Mouse (Mus musculus): ENCODE results near the gene Etv6. TPM values are rescaled to one million over a fixed set of nuclear protein-coding genes. Genes with fewer than 3 reads are reported as not detected.

Etv6 gene
- polyA plus RNA-seq, 1 experiment from 2014 or later, result 6.9 TPM

GRCm38 (mm10) chr6:134208180-134208952, 172.9 kb downstream of the Etv6 start:
- 48% methylated on average over 14 of the region's 14 CpGs for WGBS
- Histone ChIP-seq H3K27me3 (no peaks in the 10 kb centered on the region), H3K36me3 (no peaks in the 10 kb centered on the region), H3K9me3 (no peaks in the 10 kb centered on the region), H3K4me1 (replicated peaks) (peaks cover 35% of the 10 kb centered on the region), H3K4me2 (peak overlapping the region; percentile 33), H3K4me3 (no peak overlapping the region), H3K9ac (peak overlapping the region; percentile 47; the same call in 1 of the 2 replicates), H3K27ac (replicated peaks) (peak overlapping the region; percentile 84)
- ATAC-seq (ENCODE audit: low read depth), result peak; percentile 15

GRCm38 (mm10) chr6:134210675-134211457, 175.4 kb downstream of the Etv6 start:
- H3K9ac ChIP-seq, result no peak overlapping the region
- WGBS, result 80% methylated on average over 13 of the region's 13 CpGs

GRCm38 (mm10) chr6:134211458-134211776, 175.9 kb downstream of the Etv6 start:
- H3K9me3 ChIP-seq, result no peaks in the 10 kb centered on the region
- H3K27ac ChIP-seq (replicated peaks), result no peak overlapping the region
- no peak overlapping the region for H3K4me2 ChIP-seq
- no peak overlapping the region for H3K4me3 ChIP-seq
- 81% methylated on average over 9 of the region's 9 CpGs for WGBS
- H3K36me3 ChIP-seq, result no peaks in the 10 kb centered on the region
- no peaks in the 10 kb centered on the region for H3K27me3 ChIP-seq
- H3K4me1 ChIP-seq (replicated peaks), result peaks cover 35% of the 10 kb centered on the region
- no peak for ATAC-seq (ENCODE audit: low read depth)
- H3K9ac ChIP-seq, result no peak overlapping the region

More at GRCm38 (mm10) chr6:134210675-134211457, 175.4 kb downstream of the Etv6 start:
- Histone ChIP-seq H3K4me2 (no peak overlapping the region), H3K27ac (replicated peaks) (no peak overlapping the region), H3K4me1 (replicated peaks) (peaks cover 35% of the 10 kb centered on the region), H3K9me3 (no peaks in the 10 kb centered on the region), H3K4me3 (no peak overlapping the region), H3K36me3 (no peaks in the 10 kb centered on the region), H3K27me3 (no peaks in the 10 kb centered on the region)
- no peak for ATAC-seq (ENCODE audit: low read depth)

- Histone ChIP-seq H3K36me3 (no peaks in the 10 kb centered on the region), H3K27ac (replicated peaks) (no peak overlapping the region), H3K27me3 (no peaks in the 10 kb centered on the region), H3K4me1 (replicated peaks) (peaks cover 24% of the 10 kb centered on the region), H3K4me2 (no peak overlapping the region), H3K9me3 (no peaks in the 10 kb centered on the region), H3K4me3 (no peak overlapping the region), H3K9ac (no peak overlapping the region)
- WGBS, result 94% methylated on average over 6 of the region's 6 CpGs
- ATAC-seq (ENCODE audit: low read depth), result no peak
These were observed 182.2 kb downstream of the Etv6 start for GRCm38 (mm10) chr6:134217747-134218146.

- Histone ChIP-seq H3K36me3 (0 out of 2 replicates have a peak, but pooled peaks cover 3% of the 10 kb centered on the region), H3K9ac (no peak overlapping the region), H3K4me3 (no peak overlapping the region), H3K9me3 (no peaks in the 10 kb centered on the region), H3K27me3 (no peaks in the 10 kb centered on the region), H3K27ac (replicated peaks) (no peak overlapping the region), H3K4me1 (replicated peaks) (peaks cover 24% of the 10 kb centered on the region), H3K4me2 (no peak overlapping the region)
- 90% methylated on average over 3 of the region's 3 CpGs for WGBS
- ATAC-seq (ENCODE audit: low read depth), result no peak
These were observed 182.9 kb downstream of the Etv6 start for GRCm38 (mm10) chr6:134218441-134218840.

GRCm38 (mm10) chr6:134219358-134219757, 183.9 kb downstream of the Etv6 start:
- Histone ChIP-seq H3K4me2 (no peak overlapping the region), H3K9me3 (no peaks in the 10 kb centered on the region), H3K9ac (no peak overlapping the region), H3K4me1 (replicated peaks) (peaks cover 24% of the 10 kb centered on the region), H3K36me3 (0 out of 2 replicates have a peak, but pooled peaks cover 3% of the 10 kb centered on the region), H3K27me3 (no peaks in the 10 kb centered on the region), H3K27ac (replicated peaks) (no peak overlapping the region; the same call in 1 of the 2 replicates), H3K4me3 (no peak overlapping the region)
- ATAC-seq (ENCODE audit: low read depth), result peak; percentile 73; the same call in 1 of the 2 replicates
- WGBS, result 34% methylated on average over 6 of the region's 6 CpGs

- H3K27ac ChIP-seq (replicated peaks), result no peak overlapping the region
- H3K9ac ChIP-seq, result no peak overlapping the region
- no peak overlapping the region for H3K4me3 ChIP-seq
- 0 out of 2 replicates have a peak, but pooled peaks have one; percentile 38 for ATAC-seq (ENCODE audit: low read depth)
- H3K4me1 ChIP-seq (replicated peaks), result peaks cover 24% of the 10 kb centered on the region
- no peaks in the 10 kb centered on the region for H3K9me3 ChIP-seq
- H3K27me3 ChIP-seq, result no peaks in the 10 kb centered on the region
- H3K4me2 ChIP-seq, result no peak overlapping the region
- 69% methylated on average over 13 of the region's 13 CpGs for WGBS
- 0 out of 2 replicates have a peak, but pooled peaks cover 3% of the 10 kb centered on the region for H3K36me3 ChIP-seq
These were observed 184.8 kb downstream of the Etv6 start for GRCm38 (mm10) chr6:134220209-134220777.

- 46% methylated on average over 8 of the region's 8 CpGs for WGBS
These were observed 186.9 kb downstream of the Etv6 start for GRCm38 (mm10) chr6:134222248-134222929.

GRCm38 (mm10) chr6:134225564-134225963, 190.1 kb downstream of the Etv6 start:
- no peak for ATAC-seq (ENCODE audit: low read depth)
- 90% methylated on average over 11 of the region's 11 CpGs for WGBS
- peaks cover 2% of the 10 kb centered on the region for H3K4me1 ChIP-seq (replicated peaks)

More at GRCm38 (mm10) chr6:134222248-134222929, 186.9 kb downstream of the Etv6 start:
- Histone ChIP-seq H3K27me3 (no peaks in the 10 kb centered on the region), H3K36me3 (0 out of 2 replicates have a peak, but pooled peaks cover 3% of the 10 kb centered on the region), H3K27ac (replicated peaks) (no peak overlapping the region), H3K4me3 (no peak overlapping the region), H3K4me2 (no peak overlapping the region), H3K4me1 (replicated peaks) (peaks cover 24% of the 10 kb centered on the region), H3K9ac (no peak overlapping the region), H3K9me3 (no peaks in the 10 kb centered on the region)
- no peak for ATAC-seq (ENCODE audit: low read depth)

GRCm38 (mm10) chr6:134226349-134227169, 191.1 kb downstream of the Etv6 start:
- Histone ChIP-seq H3K27me3 (no peaks in the 10 kb centered on the region), H3K4me2 (no peak overlapping the region), H3K9ac (no peak overlapping the region), H3K9me3 (no peaks in the 10 kb centered on the region), H3K4me3 (no peak overlapping the region), H3K27ac (replicated peaks) (no peak overlapping the region), H3K36me3 (0 out of 2 replicates have a peak, but pooled peaks cover 3% of the 10 kb centered on the region), H3K4me1 (replicated peaks) (peaks cover 8% of the 10 kb centered on the region)
- 90% methylated on average over 8 of the region's 8 CpGs for WGBS
- no peak for ATAC-seq (ENCODE audit: low read depth)

More at GRCm38 (mm10) chr6:134225564-134225963, 190.1 kb downstream of the Etv6 start:
- H3K9ac ChIP-seq, result no peak overlapping the region
- H3K36me3 ChIP-seq, result 0 out of 2 replicates have a peak, but pooled peaks cover 3% of the 10 kb centered on the region
- H3K27me3 ChIP-seq, result no peaks in the 10 kb centered on the region
- no peak overlapping the region for H3K27ac ChIP-seq (replicated peaks)
- H3K4me2 ChIP-seq, result no peak overlapping the region
- H3K4me3 ChIP-seq, result no peak overlapping the region
- H3K9me3 ChIP-seq, result no peaks in the 10 kb centered on the region

GRCm38 (mm10) chr6:134236311-134236710, 200.8 kb downstream of the Etv6 start:
- no peak for ATAC-seq (ENCODE audit: low read depth)
- Histone ChIP-seq H3K9me3 (no peaks in the 10 kb centered on the region), H3K4me1 (replicated peaks) (peaks cover 17% of the 10 kb centered on the region; the same call in 1 of the 2 replicates), H3K27ac (replicated peaks) (no peak overlapping the region), H3K4me3 (no peak overlapping the region), H3K36me3 (peaks cover 20% of the 10 kb centered on the region), H3K9ac (no peak overlapping the region), H3K4me2 (no peak overlapping the region), H3K27me3 (no peaks in the 10 kb centered on the region)
- WGBS, result 68% methylated on average over 4 of the region's 4 CpGs

All from neural tube, embryonic 13.5 days (tissue).